Mouse (Mus musculus): ENCODE measurements around the gene Olfr168. TPM values are rescaled to one million over a fixed set of nuclear protein-coding genes. Genes with fewer than 3 reads are reported as not detected.
"Not testable (repeated sequence)": the region's sequence is repeated elsewhere in the genome, so short reads cannot be mapped to it uniquely, and the experiment has no call there.

Olfr168 gene
- not detected for total RNA-seq (2022)

DNA sequence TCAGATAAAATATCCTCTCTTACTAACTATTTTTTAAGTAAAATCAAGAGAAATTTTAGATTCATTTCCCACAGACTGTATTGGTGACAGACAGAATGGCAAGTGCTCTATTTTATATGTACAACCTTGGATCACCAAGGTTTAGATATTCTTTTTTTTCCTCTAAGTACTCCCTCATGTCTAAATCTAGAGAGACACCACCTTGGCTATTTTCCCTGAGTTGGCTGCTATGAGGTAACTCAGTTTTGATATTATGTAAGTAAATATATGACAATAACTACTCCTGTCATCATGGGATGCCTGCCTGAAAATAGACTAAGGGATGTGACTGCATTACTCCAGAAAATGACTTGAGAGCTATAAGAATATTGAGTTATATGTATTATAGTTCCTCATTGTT lies at the start of gene Olfr168:
Gene Olfr168, minus strand, starts transcription at position 101 of the 400 bp plus-strand sequence.
- no peak for DNase-seq (ENCODE audit: low spot score in 2 of 2)

DNA sequence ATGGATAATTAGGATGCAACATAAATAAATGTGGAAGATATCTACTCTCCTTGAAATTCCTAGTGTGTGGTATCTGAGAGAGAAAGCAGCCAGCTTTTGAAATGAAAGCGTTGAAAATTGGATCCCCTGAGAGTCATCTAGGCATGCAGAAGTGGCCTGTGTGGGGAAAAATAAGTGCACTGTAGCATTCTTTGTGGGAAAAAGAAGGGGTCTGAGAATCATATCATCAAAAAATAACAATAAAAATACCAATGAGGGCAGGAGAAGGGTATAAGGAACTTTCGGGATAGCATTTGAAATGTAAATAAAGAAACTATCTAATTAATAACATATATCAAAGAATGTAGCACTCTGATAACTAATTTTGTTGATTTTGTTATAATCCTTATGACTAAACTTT lies 36.4 kb upstream of the Olfr168 start, which contains the start of gene Olfr169:
Gene Olfr169, minus strand, starts transcription at position 101 of the 400 bp plus-strand sequence.
- DNase-seq (ENCODE audit: low spot score in 2 of 2), result not testable (repeated sequence)

GRCm38 (mm10) chr16:19553429-19553828 lies 18.1 kb upstream of the Olfr168 start:
- DNase-seq (ENCODE audit: low spot score in 2 of 2), result not testable (repeated sequence)

GRCm38 (mm10) chr16:19552246-19552645 lies 16.9 kb upstream of the Olfr168 start:
- not testable (repeated sequence) for DNase-seq (ENCODE audit: low spot score in 2 of 2)

DNA sequence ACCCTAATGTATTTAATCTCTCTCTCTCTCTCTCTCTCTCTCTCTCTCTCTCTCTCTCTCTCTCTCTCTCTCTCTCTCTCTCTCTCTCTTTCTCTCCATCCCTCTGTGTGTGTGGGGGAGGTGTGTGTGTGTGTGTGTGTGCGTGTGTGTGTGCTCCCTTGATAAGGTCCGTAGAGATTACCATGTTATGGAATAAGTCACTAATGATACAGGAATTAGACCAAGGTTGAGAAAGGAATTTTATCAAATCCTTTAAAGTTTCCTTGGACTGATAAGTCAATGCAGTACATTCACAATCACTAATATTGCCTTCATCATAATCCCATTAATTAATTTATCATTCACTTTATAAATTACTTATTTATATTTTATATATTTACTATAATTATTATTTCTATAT lies 13.2 kb downstream of the Olfr168 start, which contains the start of gene Olfr167:
Gene Olfr167, minus strand, starts transcription at position 101 of the 400 bp plus-strand sequence.
- DNase-seq (ENCODE audit: low spot score in 2 of 2), result no peak

DNA sequence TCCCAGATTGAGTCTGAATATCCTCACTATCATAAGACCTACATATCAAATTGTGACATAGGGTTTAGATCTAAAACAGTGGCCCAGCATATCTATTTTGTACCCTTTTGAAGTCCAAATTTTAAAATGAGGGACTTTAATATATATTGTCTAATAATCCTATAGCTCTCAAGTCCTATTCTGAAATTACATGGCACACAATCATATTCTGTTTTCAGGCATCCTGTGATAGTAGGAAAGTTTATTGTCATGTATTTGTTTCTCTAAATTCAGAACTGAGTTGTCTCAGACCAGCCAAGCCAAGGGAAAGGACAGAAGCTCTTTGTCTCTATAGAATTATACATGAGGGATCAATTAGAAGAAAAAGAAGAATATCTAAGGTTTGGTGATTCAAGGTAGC lies 52.0 kb downstream of the Olfr168 start, which contains the start of gene Olfr166:
Gene Olfr166, plus strand, starts transcription at position 301 of the 400 bp plus-strand sequence.
- DNase-seq (ENCODE audit: low spot score in 2 of 2), result no peak

Other genes with a start within 250 kb of the Olfr168 start
- not detected for gene Olfr164, start 221.5 kb downstream of the Olfr168 start, total RNA-seq (2022)
- not detected for gene Olfr165, start 112.4 kb downstream of the Olfr168 start, total RNA-seq (2022)
- gene Olfr166, start 51.9 kb downstream of the Olfr168 start, total RNA-seq (2022), result not detected
- not detected for gene Olfr167, start 13.3 kb downstream of the Olfr168 start, total RNA-seq (2022)
- gene Olfr169, start 36.3 kb upstream of the Olfr168 start, total RNA-seq (2022), result not detected
- not detected for gene Olfr170, start 76.3 kb upstream of the Olfr168 start, total RNA-seq (2022)
- not detected for gene Olfr171, start 94.4 kb upstream of the Olfr168 start, total RNA-seq (2022)
- not detected for gene Lamp3, start 170.8 kb upstream of the Olfr168 start, total RNA-seq (2022)
- gene B3gnt5, start 224.7 kb upstream of the Olfr168 start, total RNA-seq (2022), result under 1 TPM in 1 of 4 experiments, not detected in 3; 0.10 TPM

Measured in gastrocnemius, adult 8-10 months (tissue).